Mouse (Mus musculus) CH12.LX (cell line): ENCODE results near the gene Slc7a6. TPM values are rescaled to one million over a fixed set of nuclear protein-coding genes. Genes with fewer than 3 reads are reported as not detected.

Experiments
- DNase-seq: peaks from one replicate; pipeline ENCODE4 v3.0.0-alpha.2; 2013; ENCODE audit errors: extremely low read depth
- H3K27ac ChIP-seq: 2 replicates; pipeline ENCODE4 v1.5.1; 2012; ENCODE audit warnings: low read depth, mild to moderate bottlenecking, control low read depth, moderate library complexity; ENCODE audit not compliant: insufficient read depth
- H3K27me3 ChIP-seq: replicated peaks from 2 replicates; pipeline ENCODE3; 2012; ENCODE audit warnings: inconsistent platforms
- H3K36me3 ChIP-seq, 2 experiments: replicated peaks in 1 of 2; 2 replicates each; pipeline versions ENCODE3 to v1.6.1; 2012; ENCODE audit warnings: inconsistent platforms in 1 of 2, low read length in 1 of 2, mild to moderate bottlenecking in 1 of 2, mixed read lengths in 1 of 2, moderate library complexity in 1 of 2; ENCODE audit not compliant: control insufficient read depth in 1 of 2, insufficient read depth in 1 of 2
- H3K4me1 ChIP-seq, 2 experiments: 2 replicates each; pipeline ENCODE4 v1.6.1; 2012; ENCODE audit warnings: inconsistent platforms in 1 of 2, moderate library complexity in 1 of 2; ENCODE audit not compliant: insufficient read depth in 2 of 2, control insufficient read depth in 1 of 2
- H3K4me2 ChIP-seq: 2 replicates; pipeline ENCODE4 v1.6.1; 2012; ENCODE audit warnings: low read depth, mild to moderate bottlenecking, control low read depth; ENCODE audit not compliant: poor library complexity, insufficient read depth, severe bottlenecking
- H3K4me3 ChIP-seq, 3 experiments: fragments of 150-350 bp in 1 of 3; sonication (generic) in 1 of 3; replicated peaks in 1 of 3; 2 replicates each; pipeline versions ENCODE3 to v1.5.1; 2011 to 2012; ENCODE audit warnings: low read depth in 2 of 3, low read length in 2 of 3, mild to moderate bottlenecking in 2 of 3, moderate library complexity in 2 of 3, control low read depth in 1 of 3, improper control_type of control experiment in 1 of 3, inconsistent platforms in 1 of 3, mixed read lengths in 1 of 3; ENCODE audit not compliant: poor library complexity in 1 of 3
- H3K79me2 ChIP-seq: replicated peaks from 2 replicates; pipeline ENCODE4 v1.6.1; 2012; ENCODE audit warnings: mild to moderate bottlenecking, moderate library complexity; ENCODE audit not compliant: control insufficient read depth, poor library complexity, insufficient read depth, severe bottlenecking; ENCODE audit errors: extremely low read depth
- H3K9ac ChIP-seq: 2 replicates; pipeline ENCODE4 v1.6.1; 2012; ENCODE audit warnings: low read depth, mild to moderate bottlenecking, control low read depth, moderate library complexity; ENCODE audit not compliant: insufficient read depth
- H3K9me3 ChIP-seq: replicated peaks from 2 replicates; pipeline ENCODE3; 2012; ENCODE audit warnings: low read length, inconsistent platforms, mixed read lengths
- BHLHE40 ChIP-seq: IDR thresholded peaks from 2 replicates; pipeline ENCODE4 v1.6.1; 2011; ENCODE audit warnings: mild to moderate bottlenecking, low read depth, low read length, improper control_type of control experiment
- CHD1 ChIP-seq: IDR thresholded peaks from 2 replicates; pipeline ENCODE4 v1.6.1; 2012; ENCODE audit warnings: low read depth, low read length, improper control_type of control experiment, inconsistent platforms
- CHD2 ChIP-seq: IDR thresholded peaks from 2 replicates; pipeline ENCODE4 v1.6.1; 2011; ENCODE audit warnings: low read length, improper control_type of control experiment
- CTCF ChIP-seq, 2 experiments: IDR thresholded peaks in 1 of 2; conservative IDR thresholded peaks in 1 of 2; 2 replicates each; pipeline ENCODE4 v1.5.1; 2011 to 2012; ENCODE audit warnings: low read depth in 2 of 2, low read length in 2 of 2, improper control_type of control experiment in 1 of 2, inconsistent platforms in 1 of 2, mild to moderate bottlenecking in 1 of 2, moderate library complexity in 1 of 2
- E2F4 ChIP-seq: IDR thresholded peaks from 2 replicates; pipeline ENCODE4 v1.6.1; 2011; ENCODE audit warnings: low read depth, low read length, improper control_type of control experiment; ENCODE audit not compliant: insufficient replicate concordance
- ELF1 ChIP-seq: IDR thresholded peaks from 2 replicates; pipeline ENCODE4 v1.6.1; 2014; ENCODE audit warnings: low read depth, mild to moderate bottlenecking, inconsistent platforms, low read length, improper control_type of control experiment
- EP300 ChIP-seq: IDR thresholded peaks from 2 replicates; pipeline ENCODE4 v1.6.1; 2011; ENCODE audit warnings: low read length, improper control_type of control experiment
- ETS1 ChIP-seq: conservative IDR thresholded peaks from 2 replicates; pipeline ENCODE4 v1.6.1; 2012; ENCODE audit warnings: low read depth, mild to moderate bottlenecking, inconsistent platforms, low read length, improper control_type of control experiment, moderate library complexity
- GABPA ChIP-seq: IDR thresholded peaks from 2 replicates; pipeline ENCODE4 v1.6.1; 2012; ENCODE audit warnings: low read depth, low read length, improper control_type of control experiment, inconsistent platforms; ENCODE audit not compliant: insufficient replicate concordance
- HCFC1 ChIP-seq: IDR thresholded peaks from 2 replicates; pipeline ENCODE4 v1.6.1; 2012; ENCODE audit warnings: low read depth, mild to moderate bottlenecking, inconsistent platforms, low read length, improper control_type of control experiment
- IRF4 ChIP-seq: IDR thresholded peaks from 2 replicates; pipeline ENCODE4 v1.6.1; 2014; ENCODE audit warnings: low read depth, mild to moderate bottlenecking, inconsistent platforms, low read length, improper control_type of control experiment
- JUN ChIP-seq: IDR thresholded peaks from 2 replicates; pipeline ENCODE4 v1.6.1; 2011; ENCODE audit warnings: low read depth, mild to moderate bottlenecking, low read length, improper control_type of control experiment, moderate library complexity; ENCODE audit not compliant: insufficient read depth
- JUND ChIP-seq: conservative IDR thresholded peaks from 2 replicates; pipeline ENCODE4 v1.6.1; 2011; ENCODE audit warnings: low read depth, low read length, improper control_type of control experiment
- KAT2A ChIP-seq: IDR thresholded peaks from 2 replicates; pipeline ENCODE4 v1.6.1; 2012; ENCODE audit warnings: low read length, improper control_type of control experiment, inconsistent platforms; ENCODE audit not compliant: insufficient replicate concordance
- MAFK ChIP-seq: IDR thresholded peaks from 2 replicates; pipeline ENCODE4 v1.6.1; 2011; ENCODE audit warnings: low read length, improper control_type of control experiment; ENCODE audit not compliant: insufficient replicate concordance
- MAX ChIP-seq: IDR thresholded peaks from 2 replicates; pipeline ENCODE4 v1.6.1; 2011; ENCODE audit warnings: low read length, improper control_type of control experiment
- MAZ ChIP-seq: IDR thresholded peaks from 2 replicates; pipeline ENCODE4 v1.6.1; 2012; ENCODE audit warnings: low read depth, mild to moderate bottlenecking, inconsistent platforms, low read length, improper control_type of control experiment, moderate library complexity
- MEF2A ChIP-seq: IDR thresholded peaks from 2 replicates; pipeline ENCODE4 v1.6.1; 2014; ENCODE audit warnings: low read depth, mild to moderate bottlenecking, inconsistent platforms, low read length, improper control_type of control experiment, borderline replicate concordance
- MXI1 ChIP-seq: IDR thresholded peaks from 2 replicates; pipeline ENCODE4 v1.6.1; 2011; ENCODE audit warnings: mild to moderate bottlenecking, low read depth, low read length, improper control_type of control experiment
- MYC ChIP-seq: IDR thresholded peaks from 2 replicates; pipeline ENCODE4 v1.6.1; 2011; ENCODE audit warnings: low read depth, mild to moderate bottlenecking, improper control_type of control experiment, low read length
- NELFE ChIP-seq: IDR thresholded peaks from 2 replicates; pipeline ENCODE4 v1.6.1; 2011; ENCODE audit warnings: low read depth, low read length, improper control_type of control experiment
- NRF1 ChIP-seq: IDR thresholded peaks from 2 replicates; pipeline ENCODE4 v1.6.1; 2014; ENCODE audit warnings: low read depth, mild to moderate bottlenecking, inconsistent platforms, low read length, improper control_type of control experiment, moderate library complexity
- PAX5 ChIP-seq: IDR thresholded peaks from 2 replicates; pipeline ENCODE4 v1.6.1; 2012; ENCODE audit warnings: low read length, inconsistent platforms, mixed read lengths
- POLR2A ChIP-seq: IDR thresholded peaks from 2 replicates; pipeline ENCODE4 v1.6.1; 2011; ENCODE audit warnings: low read depth, mild to moderate bottlenecking, improper control_type of control experiment, low read length
- POLR2AphosphoS2 ChIP-seq: IDR thresholded peaks from 2 replicates; pipeline ENCODE4 v1.6.1; 2011; ENCODE audit warnings: low read depth, low read length, improper control_type of control experiment
- RAD21 ChIP-seq: IDR thresholded peaks from 2 replicates; pipeline ENCODE4 v1.6.1; 2011; ENCODE audit warnings: low read depth, mild to moderate bottlenecking, low read length, improper control_type of control experiment, moderate library complexity
- RCOR1 ChIP-seq: conservative IDR thresholded peaks from 2 replicates; pipeline ENCODE4 v1.6.1; 2012; ENCODE audit warnings: low read depth, mild to moderate bottlenecking, inconsistent platforms, low read length, improper control_type of control experiment
- SIN3A ChIP-seq: IDR thresholded peaks from 2 replicates; pipeline ENCODE4 v1.6.1; 2012; ENCODE audit warnings: low read length, improper control_type of control experiment, inconsistent platforms
- SMC3 ChIP-seq: IDR thresholded peaks from 2 replicates; pipeline ENCODE4 v1.6.1; 2011; ENCODE audit warnings: low read depth, low read length, improper control_type of control experiment
- TBP ChIP-seq: conservative IDR thresholded peaks from 2 replicates; pipeline ENCODE4 v1.6.1; 2011; ENCODE audit warnings: low read depth, low read length, improper control_type of control experiment
- TCF12 ChIP-seq: IDR thresholded peaks from 2 replicates; pipeline ENCODE4 v1.6.1; 2014; ENCODE audit warnings: low read depth, mild to moderate bottlenecking, inconsistent platforms, low read length, improper control_type of control experiment
- UBTF ChIP-seq: IDR thresholded peaks from 2 replicates; pipeline ENCODE4 v1.6.1; 2012; ENCODE audit warnings: low read depth, mild to moderate bottlenecking, inconsistent platforms, low read length, improper control_type of control experiment, moderate library complexity
- USF1 ChIP-seq: IDR thresholded peaks from 2 replicates; pipeline ENCODE4 v1.6.1; 2014; ENCODE audit warnings: low read depth, mild to moderate bottlenecking, inconsistent platforms, low read length, improper control_type of control experiment
- USF2 ChIP-seq: conservative IDR thresholded peaks from 2 replicates; pipeline ENCODE4 v1.6.1; 2011; ENCODE audit warnings: low read depth, low read length, improper control_type of control experiment
- ZC3H11A ChIP-seq: IDR thresholded peaks from 2 replicates; pipeline ENCODE4 v1.6.1; 2012; ENCODE audit warnings: low read depth, mild to moderate bottlenecking, inconsistent platforms, low read length, improper control_type of control experiment
- ZKSCAN1 ChIP-seq: IDR thresholded peaks from 2 replicates; pipeline ENCODE4 v1.6.1; 2012; ENCODE audit warnings: low read depth, inconsistent platforms, low read length, improper control_type of control experiment, borderline replicate concordance
- ZMIZ1 ChIP-seq: IDR thresholded peaks from 2 replicates; pipeline ENCODE4 v1.6.1; 2012; ENCODE audit warnings: low read depth, mild to moderate bottlenecking, inconsistent platforms, low read length, improper control_type of control experiment
- ZNF384 ChIP-seq: IDR thresholded peaks from 2 replicates; pipeline ENCODE4 v1.6.1; 2012; ENCODE audit warnings: low read depth, low read length, improper control_type of control experiment, inconsistent platforms
- dilution Hi-C: fragments of 300-500 bp; cut with MboI; formaldehyde crosslinking; loops from 2 replicates; pipeline ENCODE4 v1.14.3; 2020; ENCODE audit warnings: low sequenced_read_pairs; ENCODE audit not compliant: extremely low pct_unique_long_range_greater_than_20kb, extremely low pct_ligation_motif_present
- in situ Hi-C: fragments of 300-500 bp; cut with MboI; formaldehyde crosslinking; loops from 3 replicates; pipeline ENCODE4 v1.14.3; 2019; ENCODE audit warnings: low sequenced_read_pairs, low pct_ligation_motif_present, low pct_unique_long_range_greater_than_20kb, mixed read lengths
- polyA plus RNA-seq: library from polyadenylated mRNA; unstranded; fragments of >175 nt; gene quantifications from 2 replicates; pipeline ENCODE4 v1.2.1, GENCODE M21; 2012; ENCODE audit warnings: low read depth; ENCODE audit not compliant: insufficient read length
- total RNA-seq, 2 experiments: library from RNA; depleted of rRNA; stranded (reverse); fragments of 300-350 nt in 1 of 2; fragments of >200 nt in 1 of 2; gene quantifications; 2 replicates each; pipeline ENCODE4 v1.2.3; 2012 to 2014

Gene Slc7a6
- total and polyA plus RNA-seq, 3 experiments: 24.2 to 61.8 (median 32.6) TPM

- peak; percentile 74 for DNase-seq
Measured at GRCm38 (mm10) chr8:106165460-106165859, 3.2 kb upstream of the Slc7a6 start.

DNA sequence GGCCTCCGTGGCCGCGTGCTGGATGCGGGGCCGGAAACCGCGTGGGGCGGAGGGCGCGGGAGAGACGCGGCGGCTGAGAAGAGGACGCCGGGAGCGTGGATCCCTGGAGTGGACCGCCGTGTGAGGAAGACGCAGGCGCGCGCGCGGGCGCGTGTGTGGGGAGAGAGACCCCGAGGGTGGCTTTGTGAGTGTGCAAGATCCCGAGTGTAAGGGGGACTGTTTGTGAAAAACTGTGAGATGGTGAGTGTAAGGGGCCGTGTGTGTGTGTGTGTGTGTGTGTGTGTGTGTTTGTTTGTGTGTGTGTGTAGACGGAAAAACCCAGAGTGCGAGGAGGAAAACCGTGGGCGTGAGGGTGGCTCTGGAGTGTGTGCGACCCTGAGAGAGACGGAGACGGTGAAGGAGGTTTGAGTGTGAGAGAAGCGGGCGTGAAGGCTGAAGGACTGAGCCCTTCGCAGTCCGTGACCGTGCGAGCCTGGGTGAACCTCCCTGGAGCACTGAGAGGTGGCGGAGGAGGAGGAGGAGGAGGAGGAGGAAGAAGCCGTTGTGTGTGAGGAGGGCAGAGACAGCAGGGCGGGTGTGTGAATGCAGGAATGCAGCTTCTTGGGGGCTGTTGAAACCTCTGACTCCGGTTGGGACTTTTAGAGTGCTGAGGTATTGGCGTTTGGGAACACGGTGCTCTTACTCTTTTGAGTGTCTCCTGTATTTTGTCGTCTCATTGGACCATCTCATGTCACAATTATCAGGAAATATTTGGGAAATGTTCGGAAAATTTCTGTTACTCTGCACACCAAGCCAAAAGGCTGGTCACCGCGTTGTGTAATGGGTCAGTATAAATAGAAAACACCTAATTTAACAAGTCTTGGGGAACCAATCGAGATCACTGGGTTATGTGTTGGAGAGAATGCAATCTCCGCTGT, 618 bp downstream of the Slc7a6 start:
- DNase-seq: peak; percentile 45
- TF ChIP-seq MYC: no peak
- TF ChIP-seq CHD1: peak; percentile 72; the same call in 1 of the 2 replicates
- TF ChIP-seq MAX: peak; percentile 13; the same call in 1 of the 2 replicates
- peak; percentile 63; the same call in 1 of the 2 replicates for TF ChIP-seq MXI1
- 0 out of 2 replicates have a peak, but pooled peaks have one; percentile 25 for TF ChIP-seq TBP
- TF ChIP-seq CTCF (conservative IDR thresholded peaks at IDR 0.05 in 1 of 2, IDR thresholded peaks at IDR 0.05 in 1 of 2; ENCODE audit: low read depth in 2 of 2, low read length in 2 of 2): no peak
- TF ChIP-seq GABPA: no peak
- TF ChIP-seq RCOR1: no peak
- peak; percentile 11; the same call in 1 of the 2 replicates for TF ChIP-seq SIN3A
- 0 out of 2 replicates have a peak, but pooled peaks have one; percentile 13 for TF ChIP-seq NRF1

More at GRCm38 (mm10) chr8:106165460-106165859, 3.2 kb upstream of the Slc7a6 start:
- Histone ChIP-seq H3K9ac (no peak overlapping the region), H3K27ac (no peak overlapping the region), H3K79me2 (peaks cover 14% of the 10 kb centered on the region), H3K27me3 (no peaks in the 10 kb centered on the region), H3K4me3 (no peak overlapping the region), H3K36me3 (peaks cover 28 to 46% of the 10 kb centered on the region in 2 experiments), H3K9me3 (no peaks in the 10 kb centered on the region), H3K4me2 (no peak overlapping the region), H3K4me1 (peaks cover 0 to 6% of the 10 kb centered on the region in 2 experiments; a peak in 1 of 4 replicates)
- in situ Hi-C loops (loop anchor here (5.0 kb wide), 1 partner anchor 47 kb away; the partner anchor contains the start of genes Prmt7 and Slc7a6os), dilution Hi-C loops (no loop called here)
- TF ChIP-seq EP300: no peak
- no peak for TF ChIP-seq RCOR1
- TF ChIP-seq IRF4: 0 out of 2 replicates have a peak, but pooled peaks have one; percentile 29
- no peak for TF ChIP-seq KAT2A
- TF ChIP-seq ETS1: no peak
- no peak for TF ChIP-seq PAX5
- no peak for TF ChIP-seq ZKSCAN1
- TF ChIP-seq MYC: peak; percentile 76; the same call in 1 of the 2 replicates
- TF ChIP-seq CHD2: no peak
- TF ChIP-seq JUN: no peak
- no peak for TF ChIP-seq JUND
- TF ChIP-seq MXI1: no peak
- TF ChIP-seq MAFK: no peak
- TF ChIP-seq NRF1: no peak
- no peak for TF ChIP-seq MEF2A
- TF ChIP-seq RAD21: peak; percentile 80
- TF ChIP-seq ZC3H11A: no peak
- TF ChIP-seq POLR2A: no peak
- no peak for TF ChIP-seq CHD1
- no peak for TF ChIP-seq HCFC1
- peak; percentile 42; the same call in 1 of the 2 replicates for TF ChIP-seq NELFE
- no peak for TF ChIP-seq GABPA
- no peak for TF ChIP-seq E2F4
- no peak for TF ChIP-seq BHLHE40
- no peak for TF ChIP-seq ELF1
- no peak for TF ChIP-seq USF2
- TF ChIP-seq ZMIZ1: no peak
- no peak for TF ChIP-seq UBTF
- TF ChIP-seq TBP: no peak
- peak; percentile 90 to 93 for TF ChIP-seq CTCF (conservative IDR thresholded peaks at IDR 0.05 in 1 of 2, IDR thresholded peaks at IDR 0.05 in 1 of 2; ENCODE audit: low read depth in 2 of 2, low read length in 2 of 2)
- no peak for TF ChIP-seq MAZ
- TF ChIP-seq MAX: no peak
- no peak for TF ChIP-seq SIN3A
- TF ChIP-seq POLR2AphosphoS2: no peak
- no peak for TF ChIP-seq ZNF384
- TF ChIP-seq USF1: no peak
- TF ChIP-seq TCF12: 0 out of 2 replicates have a peak, but pooled peaks have one; percentile 34
- TF ChIP-seq SMC3: peak; percentile 86

More for the DNA sequence above, 618 bp downstream of the Slc7a6 start:
- H3K4me2 ChIP-seq: peak overlapping the region; percentile 99
- H3K79me2 ChIP-seq: peaks cover 38% of the 10 kb centered on the region
- peaks cover 0 to 22% of the 10 kb centered on the region in 2 experiments for H3K36me3 ChIP-seq
- dilution Hi-C loops (no loop called here), in situ Hi-C loops (loop anchor here (5.0 kb wide), 1 partner anchor 43 kb away; the partner anchor contains the start of genes Prmt7 and Slc7a6os)
- H3K27me3 ChIP-seq: no peaks in the 10 kb centered on the region
- no peaks in the 10 kb centered on the region for H3K9me3 ChIP-seq
- H3K4me3 ChIP-seq: peak overlapping the region; percentile 88 to 93 (median 91)
- peaks cover 0 to 19% of the 10 kb centered on the region in 2 experiments; a peak in 1 of 4 replicates for H3K4me1 ChIP-seq
- peak overlapping the region; percentile 57 for H3K27ac ChIP-seq
- peak overlapping the region; percentile 82 for H3K9ac ChIP-seq
